Mouse (Mus musculus) embryonic fibroblast, embryonic 13.5 days (primary cell): Measurements from ENCODE around the gene B3galnt1. TPM values are rescaled to one million over a fixed set of nuclear protein-coding genes. Genes with fewer than 3 reads are reported as not detected.

Experiments
- H3K27ac ChIP-seq: 2 replicates; pipeline ENCODE4 v1.5.1; 2012; ENCODE audit warnings: low read length, control low read depth, inconsistent platforms; ENCODE audit not compliant: insufficient read depth
- H3K4me1 ChIP-seq: 2 replicates; pipeline ENCODE4 v1.6.1; 2011; ENCODE audit warnings: low read length; ENCODE audit not compliant: control insufficient read depth, insufficient read depth
- H3K4me3 ChIP-seq: 2 replicates; pipeline ENCODE4 v1.5.1; 2011; ENCODE audit warnings: mild to moderate bottlenecking, control low read depth, low read length; ENCODE audit not compliant: insufficient read depth
- CTCF ChIP-seq: IDR thresholded peaks from 2 replicates; pipeline ENCODE4 v1.5.1; 2011; ENCODE audit warnings: mild to moderate bottlenecking, control low read depth, low read length, moderate library complexity, borderline replicate concordance; ENCODE audit not compliant: insufficient read depth
- POLR2A ChIP-seq: IDR thresholded peaks from 2 replicates; pipeline ENCODE4 v1.6.1; 2011; ENCODE audit warnings: low read depth, mild to moderate bottlenecking, control low read depth, low read length, moderate library complexity
- polyA plus RNA-seq: library from polyadenylated mRNA; stranded (reverse); fragments of >200 nt; gene quantifications from 2 replicates; pipeline ENCODE4 v1.2.4, GENCODE M21; 2011; ENCODE audit warnings: low read depth; ENCODE audit not compliant: missing spikeins, insufficient read length

B3galnt1 gene
- polyA plus RNA-seq, 1 experiment: 35.5 TPM

- Histone ChIP-seq H3K4me3 (peak overlapping the region; percentile 64), H3K4me1 (no peaks in the 10 kb centered on the region; the same call in 1 of the 2 replicates), H3K27ac (peak overlapping the region; percentile 49)
- no peak for TF ChIP-seq CTCF
Measured at GRCm38 (mm10) chr3:69597816-69598215, 944 bp downstream of the B3galnt1 start.

GRCm38 (mm10) chr3:69597211-69597610 is 1.5 kb downstream of the B3galnt1 start:
- H3K4me3 ChIP-seq: peak overlapping the region; percentile 64
- H3K27ac ChIP-seq: peak overlapping the region; percentile 49; the same call in 1 of the 2 replicates
- TF ChIP-seq CTCF: no peak
- no peak for TF ChIP-seq POLR2A
- no peaks in the 10 kb centered on the region; the same call in 1 of the 2 replicates for H3K4me1 ChIP-seq

GRCm38 (mm10) chr3:69596116-69596515 is 2.6 kb downstream of the B3galnt1 start:
- TF ChIP-seq POLR2A (no peak), CTCF (no peak)
- no peak overlapping the region for H3K4me3 ChIP-seq
- H3K27ac ChIP-seq: no peak overlapping the region
- no peaks in the 10 kb centered on the region; the same call in 1 of the 2 replicates for H3K4me1 ChIP-seq

- Histone ChIP-seq H3K4me1 (no peaks in the 10 kb centered on the region; the same call in 1 of the 2 replicates), H3K4me3 (no peak overlapping the region), H3K27ac (no peak overlapping the region)
- TF ChIP-seq POLR2A: no peak
- TF ChIP-seq CTCF: no peak
Measured at GRCm38 (mm10) chr3:69594071-69594470, 4.7 kb downstream of the B3galnt1 start.

- no peak for TF ChIP-seq CTCF
- no peak for TF ChIP-seq POLR2A
- Histone ChIP-seq H3K27ac (no peak overlapping the region), H3K4me3 (no peak overlapping the region), H3K4me1 (no peaks in the 10 kb centered on the region; the same call in 1 of the 2 replicates)
Measured at GRCm38 (mm10) chr3:69593426-69593825, 5.3 kb downstream of the B3galnt1 start.

- no peaks in the 10 kb centered on the region for H3K4me1 ChIP-seq
- no peak overlapping the region for H3K27ac ChIP-seq
- TF ChIP-seq POLR2A (no peak), CTCF (no peak)
- H3K4me3 ChIP-seq: no peak overlapping the region
Measured at GRCm38 (mm10) chr3:69588101-69588760, 10.5 kb downstream of the B3galnt1 start.

GRCm38 (mm10) chr3:69583798-69584197 is 15.0 kb downstream of the B3galnt1 start:
- H3K4me3 ChIP-seq: no peak overlapping the region
- no peaks in the 10 kb centered on the region for H3K4me1 ChIP-seq
- TF ChIP-seq POLR2A: no peak
- TF ChIP-seq CTCF: no peak
- no peak overlapping the region for H3K27ac ChIP-seq

GRCm38 (mm10) chr3:69578791-69579190 is 20.0 kb downstream of the B3galnt1 start:
- Histone ChIP-seq H3K27ac (no peak overlapping the region), H3K4me1 (no peaks in the 10 kb centered on the region), H3K4me3 (no peak overlapping the region)
- TF ChIP-seq POLR2A (no peak), CTCF (no peak)

- Histone ChIP-seq H3K27ac (no peak overlapping the region), H3K4me1 (no peaks in the 10 kb centered on the region), H3K4me3 (no peak overlapping the region)
- TF ChIP-seq POLR2A (no peak), CTCF (no peak)
Measured at GRCm38 (mm10) chr3:69576715-69577114, 22.0 kb downstream of the B3galnt1 start.

GRCm38 (mm10) chr3:69575577-69575976 is 23.2 kb downstream of the B3galnt1 start:
- TF ChIP-seq CTCF: no peak
- no peak for TF ChIP-seq POLR2A
- Histone ChIP-seq H3K4me3 (no peak overlapping the region), H3K27ac (no peak overlapping the region), H3K4me1 (no peaks in the 10 kb centered on the region)
